Mouse (Mus musculus) urinary bladder, postnatal 36 days (tissue): ENCODE data around the gene Anapc16.
A peak's percentile ranks its signal among the peaks of the same experiment; 100 is the strongest.

Experiments
- DNase-seq, 2 experiments: peaks; one replicate each; pipeline ENCODE4 v3.0.0; 2022; ENCODE audit warnings: low spot score in 2 of 2, mixed read lengths in 1 of 2

The Anapc16 gene

DNA sequence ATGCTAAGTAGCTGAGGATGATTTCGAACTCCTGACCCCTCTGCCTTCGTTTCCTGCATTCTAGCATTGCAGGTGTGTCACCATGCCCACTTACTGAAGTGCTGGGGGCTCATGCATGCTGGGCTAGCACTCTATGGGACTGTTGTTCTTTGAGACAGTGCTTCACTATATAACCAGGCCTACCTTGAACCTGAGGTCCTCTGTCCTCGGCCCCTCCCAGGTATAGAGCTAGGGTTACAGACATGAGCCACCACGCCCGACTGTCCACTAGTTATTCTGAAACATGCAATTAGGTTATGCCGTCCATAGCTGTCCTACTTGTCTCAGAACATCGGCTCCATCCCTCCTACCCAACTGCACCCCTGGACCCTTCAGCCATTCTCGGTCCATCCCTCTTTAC lies 31.1 kb downstream of the Anapc16 start:
- no peak for DNase-seq

DNA sequence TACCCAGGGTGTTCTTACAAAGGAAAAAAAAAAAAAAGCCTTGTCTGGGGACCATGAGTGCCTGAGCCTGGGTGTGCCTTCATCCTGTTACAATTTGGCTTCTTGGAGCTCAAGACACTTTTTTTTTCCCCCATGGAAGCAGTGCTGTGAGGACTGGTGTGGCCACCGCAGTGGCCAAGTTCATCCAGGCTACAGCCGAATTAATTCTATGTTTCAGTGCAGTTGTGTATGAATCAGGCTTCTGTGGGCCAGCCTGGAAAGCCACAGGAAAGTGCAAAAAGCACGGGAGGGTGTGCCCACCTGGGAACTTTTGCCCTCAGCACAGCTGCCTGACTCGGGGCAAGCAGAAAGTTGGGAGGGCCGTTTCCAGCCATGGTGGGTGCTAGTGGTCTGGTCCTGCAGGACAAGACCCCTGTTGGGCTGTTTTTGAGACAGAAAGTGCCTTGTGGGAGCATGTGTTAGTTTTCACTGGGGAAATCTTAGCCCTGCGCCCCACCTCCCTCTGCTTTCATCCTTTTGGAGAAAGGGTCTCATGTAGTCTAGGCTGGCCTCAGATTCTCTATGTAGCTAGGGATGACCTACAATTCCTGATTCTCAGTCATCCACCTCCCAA lies 32.4 kb downstream of the Anapc16 start:
- no peak for DNase-seq

DNA sequence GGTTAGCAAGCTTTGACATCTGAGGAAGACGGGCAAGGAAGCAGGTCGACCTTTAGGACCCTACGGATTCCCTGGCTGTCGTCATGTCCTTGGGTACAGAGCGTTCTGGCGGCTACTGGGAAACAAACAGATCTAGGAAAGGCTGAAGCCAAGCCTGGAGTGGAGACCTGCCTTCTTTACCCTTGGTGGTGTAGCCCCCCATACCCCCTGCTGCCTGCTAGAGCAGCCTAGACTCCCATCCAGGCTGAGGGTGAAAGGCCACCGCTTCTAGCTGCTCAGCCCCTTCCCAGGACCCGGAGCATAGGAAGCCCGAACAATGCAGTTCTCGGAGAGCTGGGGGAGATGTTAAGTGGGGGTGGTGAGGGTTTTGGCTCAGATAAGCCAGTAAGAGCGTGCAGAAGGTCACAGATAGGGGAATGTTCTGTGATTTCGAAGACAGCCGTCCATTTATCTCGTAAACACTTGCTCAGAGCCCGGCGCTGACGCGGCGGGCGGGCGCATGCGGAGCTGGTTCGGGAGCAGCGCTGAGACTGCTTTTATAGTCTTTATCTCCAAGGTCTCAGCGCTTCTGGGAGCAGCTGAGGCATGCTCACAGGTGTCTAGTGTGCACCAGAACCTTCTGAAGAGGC lies 33.0 kb downstream of the Anapc16 start:
- DNase-seq = peak; percentile 59 to 78

DNA sequence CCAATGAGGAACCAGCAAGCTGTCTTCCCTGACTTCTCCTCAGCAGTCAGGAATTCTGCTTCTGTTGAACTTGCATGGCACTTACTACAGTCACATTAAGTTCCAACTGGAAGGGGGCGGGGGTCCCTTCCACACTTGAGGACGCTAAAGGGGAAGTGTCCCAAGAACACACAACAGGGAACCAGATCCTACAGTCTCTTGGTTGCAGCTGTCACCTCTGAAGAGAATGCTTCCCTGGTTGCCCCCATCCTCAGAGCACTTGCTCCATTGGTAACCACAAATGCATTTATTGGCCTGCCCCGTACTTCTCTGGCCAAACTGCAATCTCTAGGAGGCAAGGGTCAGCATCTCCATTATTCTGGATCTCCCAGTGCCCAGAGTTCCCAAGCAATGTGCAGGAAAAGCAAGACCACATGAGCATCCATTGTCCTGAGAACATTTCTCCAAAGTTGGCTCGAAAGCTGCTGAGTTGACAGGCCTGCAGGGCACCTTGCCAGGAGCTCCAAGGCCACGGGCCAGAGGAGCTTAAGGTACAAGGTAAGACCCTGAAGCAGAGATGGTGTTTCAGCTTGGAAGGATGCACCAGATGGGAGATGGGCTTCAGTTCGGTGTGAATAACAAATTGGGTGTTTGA lies 35.5 kb downstream of the Anapc16 start:
- DNase-seq = no peak

DNA sequence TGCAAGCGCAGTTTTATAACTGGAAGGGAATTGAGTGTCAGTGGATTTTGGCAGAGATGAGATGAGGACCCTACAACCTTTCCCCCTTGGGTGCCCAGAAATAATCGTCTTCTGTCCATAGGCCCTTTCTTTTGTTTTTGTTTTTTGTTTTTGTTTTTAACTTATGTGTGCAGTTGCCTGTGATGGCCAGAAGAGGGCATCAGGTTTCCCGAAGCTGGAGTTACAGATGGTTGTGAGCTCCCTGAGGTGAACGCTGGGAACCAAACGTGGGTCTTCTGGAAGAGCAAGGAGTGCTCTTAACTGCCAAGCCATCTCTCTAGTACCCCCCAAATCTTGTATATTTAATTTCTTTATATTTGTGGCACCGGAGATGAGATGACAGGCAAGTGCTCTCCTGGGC lies 36.2 kb downstream of the Anapc16 start:
- DNase-seq = no peak

DNA sequence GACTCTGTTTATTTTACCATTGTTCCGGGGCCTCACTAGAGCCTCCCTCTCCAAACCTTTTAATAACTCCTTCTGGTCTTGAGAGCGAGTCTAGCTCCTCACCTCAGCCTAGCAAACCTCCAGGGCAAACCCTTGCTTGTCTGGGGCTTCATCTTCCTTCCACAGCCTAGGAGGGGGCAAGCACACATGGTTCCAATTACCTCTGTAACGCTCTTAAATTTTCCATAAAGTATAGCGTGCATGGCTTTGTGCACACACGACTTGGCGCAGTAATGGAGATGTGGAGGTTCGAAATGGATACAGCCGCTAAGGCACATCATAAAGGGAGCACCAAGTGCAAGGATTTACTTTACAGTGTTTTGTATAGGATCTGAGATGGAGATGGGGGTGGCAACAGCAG lies 37.1 kb downstream of the Anapc16 start:
- DNase-seq = no peak

DNA sequence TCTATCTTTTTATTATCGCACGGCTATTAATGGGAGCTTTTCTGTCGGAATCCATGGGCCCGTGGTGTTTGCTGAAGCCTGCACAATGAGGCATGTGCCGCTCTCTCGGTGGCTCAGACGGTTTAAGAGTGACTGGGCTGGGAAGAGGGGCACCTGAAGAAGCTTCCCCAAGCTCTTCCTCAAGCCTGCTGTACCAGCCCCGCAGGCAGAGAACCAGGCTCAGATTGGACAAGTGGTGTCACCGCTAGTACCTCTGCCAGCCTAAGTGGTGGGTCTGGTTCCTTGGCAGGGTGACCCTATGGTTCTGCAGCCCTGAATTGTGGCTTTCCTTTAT lies 37.6 kb downstream of the Anapc16 start:
- DNase-seq = no peak

DNA sequence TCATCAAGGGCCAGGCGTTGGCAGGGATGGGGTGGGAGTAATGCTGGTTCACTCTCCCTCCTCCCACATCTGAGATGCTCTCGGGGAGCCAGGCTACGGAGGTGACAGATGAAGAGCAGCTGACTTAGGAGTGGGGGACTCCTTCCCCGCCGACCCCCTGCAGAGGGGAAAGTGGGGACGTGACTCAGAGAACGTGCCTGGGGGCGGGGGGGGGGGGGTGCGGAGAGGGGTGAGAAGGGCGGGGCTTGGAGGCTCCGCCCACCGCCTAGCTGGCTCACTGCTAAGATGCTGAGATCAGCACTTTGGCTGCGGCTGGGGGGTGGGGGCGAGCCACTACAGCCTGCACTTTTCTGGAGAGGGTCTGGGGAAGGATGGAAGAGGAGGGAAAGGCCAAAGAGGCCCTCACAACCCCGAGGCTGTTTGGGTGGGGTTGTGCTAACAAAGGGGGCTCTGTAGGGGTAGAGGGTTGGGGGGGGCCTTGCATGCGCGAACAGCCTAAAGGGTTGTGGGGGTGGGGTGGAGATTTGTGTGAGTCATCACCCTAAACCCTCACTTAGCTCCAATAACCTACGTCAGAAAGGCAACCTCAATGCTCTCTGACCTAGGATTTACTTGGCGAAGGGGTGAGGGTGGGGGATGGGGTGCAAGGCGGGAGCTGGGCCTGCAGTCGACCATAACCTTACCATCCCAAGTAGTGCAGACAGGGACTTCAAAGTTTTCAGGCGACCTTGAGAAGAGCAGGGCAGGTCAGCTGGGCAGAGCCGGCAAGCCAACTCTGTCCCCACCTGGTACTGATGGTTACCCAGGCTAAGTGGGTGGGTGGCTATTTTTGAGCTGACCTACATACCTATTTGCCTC lies 38.2 kb downstream of the Anapc16 start:
- DNase-seq = no peak

DNA sequence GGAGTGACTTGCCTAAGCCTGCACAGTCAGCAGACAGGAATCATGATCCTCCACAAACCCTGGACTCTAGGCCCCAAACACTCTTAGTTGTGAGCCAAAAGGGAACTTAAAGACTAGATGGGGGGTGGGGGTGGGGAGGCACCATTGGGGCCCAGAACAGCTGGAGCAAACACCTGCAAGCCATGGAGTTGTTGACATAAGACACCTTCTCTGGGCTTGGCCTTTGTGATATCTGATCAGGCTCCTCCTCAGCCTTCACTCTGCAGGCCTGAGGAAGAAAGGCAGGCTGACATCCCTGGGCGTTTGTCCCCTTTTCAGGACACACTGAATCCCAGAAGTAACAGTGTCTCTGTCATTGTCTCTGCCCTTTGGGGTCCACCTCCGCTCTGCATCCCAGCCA lies 39.3 kb downstream of the Anapc16 start:
- no peak for DNase-seq

DNA sequence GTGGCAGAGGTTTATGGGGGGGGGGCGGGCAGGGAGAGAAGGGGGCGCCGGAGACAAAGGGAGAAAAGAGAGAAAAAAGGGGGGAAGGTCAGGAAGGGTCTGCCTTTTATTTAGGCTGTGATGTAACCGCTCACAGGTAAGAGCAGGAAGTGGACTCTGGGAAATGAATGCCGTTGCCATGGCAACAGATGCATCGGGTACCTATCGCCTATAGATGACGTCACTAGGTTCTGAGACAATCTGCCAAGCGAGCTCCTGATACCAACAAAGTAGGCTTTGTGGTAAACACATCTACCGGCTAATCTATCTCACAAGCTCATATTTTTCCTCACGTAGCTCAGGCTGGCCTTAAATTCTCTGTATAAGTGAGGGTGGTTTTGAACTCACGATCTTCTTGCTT lies 43.4 kb downstream of the Anapc16 start:
- DNase-seq = no peak

DNA sequence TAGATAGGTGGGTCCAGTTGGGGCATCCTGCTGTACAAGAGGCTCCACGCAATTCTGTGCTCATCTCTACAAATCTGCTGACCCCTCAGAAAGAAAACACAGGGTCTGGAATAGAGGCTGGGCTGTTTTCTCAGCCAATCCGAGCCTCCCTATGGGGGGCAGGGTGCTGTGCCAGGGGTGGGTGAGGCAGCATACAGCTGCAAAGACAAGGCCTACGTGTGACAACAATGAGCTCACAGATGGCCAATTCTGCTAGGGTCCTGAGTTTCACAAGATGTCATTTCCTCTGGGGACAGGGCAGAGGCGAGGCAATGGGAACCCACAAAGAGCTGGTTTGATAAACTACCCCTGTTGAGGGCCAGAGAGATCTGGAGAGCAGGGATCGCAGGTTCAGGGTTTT lies 44.5 kb downstream of the Anapc16 start:
- no peak for DNase-seq

DNA sequence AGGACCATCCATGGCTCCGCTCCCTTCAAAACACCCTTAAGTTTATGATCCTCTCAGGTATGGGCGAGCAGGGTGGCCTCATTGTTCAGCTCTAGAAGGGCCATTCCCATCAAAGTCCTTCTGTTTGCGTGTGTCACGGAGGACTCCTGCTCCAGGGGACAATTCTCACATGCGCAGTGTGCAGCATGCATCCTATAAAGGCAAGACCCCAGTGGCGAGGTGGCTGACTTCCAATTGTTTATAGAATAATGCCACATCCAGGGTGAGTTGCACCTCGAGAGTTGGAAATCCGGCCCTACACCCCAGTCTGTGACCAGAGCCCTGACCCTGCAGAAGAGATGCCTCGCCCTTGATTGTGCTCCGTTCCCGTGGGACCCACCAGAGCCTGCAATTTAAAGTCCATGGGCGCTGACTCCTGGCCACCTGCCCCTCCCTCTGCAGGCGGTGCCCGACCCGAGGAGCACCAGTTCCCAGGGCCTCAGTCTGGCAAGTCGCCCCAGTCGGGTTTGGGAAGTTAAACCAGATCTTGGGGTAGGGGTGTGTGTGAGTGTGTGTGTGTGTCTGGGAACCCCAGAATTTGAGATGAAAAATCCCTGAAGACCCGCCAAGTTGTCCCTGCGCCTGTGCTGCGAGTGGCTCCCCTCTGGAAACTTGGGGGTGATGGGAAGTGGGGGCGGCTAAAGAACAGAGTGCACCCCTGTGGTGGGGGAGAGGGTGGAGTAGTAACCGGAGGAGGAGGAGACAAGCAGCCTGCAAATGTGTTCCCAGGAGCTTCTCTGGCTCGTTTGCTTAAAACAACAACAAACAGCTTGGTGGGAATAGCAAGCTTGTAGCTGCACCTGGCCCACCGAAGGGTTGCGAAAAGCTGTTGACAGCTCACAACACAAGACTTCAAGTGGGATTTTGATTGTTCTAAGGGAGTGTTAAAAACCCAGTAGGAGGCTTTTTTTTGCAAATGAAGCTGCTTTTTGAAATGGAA lies 45.5 kb downstream of the Anapc16 start:
- peak in 1 of 2 experiments; percentile 52 for DNase-seq

DNA sequence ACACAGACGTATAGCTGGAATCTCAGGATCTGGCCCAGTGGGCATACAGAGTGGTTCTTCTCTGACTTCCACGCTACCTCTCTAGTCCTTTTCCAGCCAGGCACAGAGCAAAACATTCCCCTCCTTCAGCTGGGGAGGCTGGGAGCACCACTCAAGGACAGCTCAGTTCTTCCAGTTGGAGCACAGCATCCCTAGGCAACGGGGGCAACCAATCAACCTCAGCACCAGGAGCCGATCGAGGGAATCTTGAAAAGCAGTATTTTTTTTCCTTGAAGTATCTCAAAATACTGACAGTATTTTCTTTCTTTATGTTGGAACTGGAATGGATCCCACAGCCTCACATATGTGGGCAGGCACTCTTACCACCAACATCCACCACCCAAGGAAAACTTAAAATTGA lies 46.3 kb downstream of the Anapc16 start:
- DNase-seq = no peak

DNA sequence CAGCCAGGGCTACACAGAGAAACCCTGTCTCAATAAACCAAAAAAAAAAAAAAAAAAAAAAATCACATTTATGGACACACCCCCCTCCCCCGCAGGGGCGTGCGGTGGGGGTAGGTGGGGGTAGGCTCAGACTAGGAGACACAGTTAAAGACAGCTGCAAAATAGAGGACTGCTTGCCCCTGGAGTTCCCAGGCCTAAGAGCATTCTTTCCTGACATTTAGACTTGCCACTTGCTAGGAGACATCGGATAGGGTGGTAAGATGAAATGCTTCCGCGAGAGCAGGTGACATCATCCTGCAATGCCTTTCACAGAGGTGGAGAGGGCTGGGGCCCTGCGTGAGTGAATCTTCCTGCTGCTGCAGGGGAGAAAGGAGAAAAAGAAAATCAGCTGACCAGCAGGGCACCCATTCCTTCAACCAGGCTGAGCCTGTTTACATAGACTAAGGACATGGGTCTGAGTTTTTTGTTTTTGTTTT lies 49.3 kb downstream of the Anapc16 start:
- no peak for DNase-seq

DNA sequence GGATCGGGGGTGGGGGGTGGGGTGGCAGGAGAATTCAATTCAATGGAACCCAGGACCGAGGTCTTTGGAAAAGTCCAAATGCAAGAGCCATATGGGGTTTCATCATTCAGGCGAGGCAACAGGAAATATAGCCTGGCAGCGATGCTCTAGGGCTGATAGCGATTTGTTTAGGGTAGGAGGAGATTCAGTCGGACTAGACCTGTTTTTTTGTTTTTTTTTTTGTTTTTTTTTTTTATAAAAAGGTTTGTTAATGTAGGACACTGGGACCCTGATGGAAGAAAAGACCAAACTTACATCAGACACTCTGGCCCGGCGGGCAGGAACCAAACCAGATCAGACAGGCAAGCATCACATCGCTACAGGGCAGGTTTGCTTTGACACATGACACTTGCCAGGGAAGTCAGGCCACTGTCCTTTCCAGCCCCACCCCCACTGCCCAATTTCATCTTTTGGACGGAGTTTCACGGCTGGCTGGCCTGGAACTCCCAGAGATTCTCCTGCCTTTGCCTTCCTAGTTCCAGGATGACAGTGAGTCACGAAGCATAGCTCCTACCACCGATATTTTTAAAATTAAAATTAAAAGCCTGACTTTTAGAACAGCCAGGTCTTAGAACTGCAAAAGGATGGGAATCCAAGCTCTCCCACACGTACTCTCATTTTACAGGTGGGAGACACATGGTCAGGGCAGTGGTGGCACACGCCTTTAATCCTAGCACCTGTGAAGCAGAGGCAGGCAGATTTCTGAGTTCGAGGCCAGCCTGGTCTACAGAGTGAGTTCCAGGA lies 50.0 kb downstream of the Anapc16 start:
- peak in 1 of 2 experiments; percentile 32 for DNase-seq

DNA sequence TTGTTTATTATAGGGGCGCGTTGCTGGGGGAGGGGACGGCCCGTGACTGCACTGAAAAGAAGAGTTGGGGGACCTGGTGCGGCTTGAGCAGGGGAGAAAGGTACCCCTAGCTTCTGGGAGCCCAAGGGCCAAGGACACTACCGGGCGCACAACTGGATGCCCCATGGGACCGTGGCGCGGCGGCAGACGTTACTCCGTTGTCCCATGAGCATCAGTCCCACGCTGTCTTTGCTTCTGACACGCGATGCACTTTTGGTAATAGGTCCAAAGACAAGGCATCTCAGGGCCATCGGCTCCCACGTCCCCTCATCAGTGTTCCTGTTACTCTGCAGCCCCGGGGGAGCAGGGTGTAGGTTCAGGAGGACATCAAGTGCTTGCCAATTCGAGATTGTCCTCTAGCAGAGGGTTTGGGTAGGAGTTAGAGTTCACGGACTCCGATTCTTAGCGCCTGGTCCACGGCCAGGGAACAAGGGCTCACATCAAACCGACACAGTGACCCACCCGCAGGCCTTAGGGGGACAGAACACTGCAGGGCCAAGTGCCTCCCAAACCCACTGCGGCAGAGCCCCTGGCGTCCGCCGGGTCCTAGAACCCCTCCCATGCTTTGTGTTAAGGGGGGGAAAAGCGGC lies 50.7 kb downstream of the Anapc16 start:
- DNase-seq = peak in 1 of 2 experiments; percentile 63

DNA sequence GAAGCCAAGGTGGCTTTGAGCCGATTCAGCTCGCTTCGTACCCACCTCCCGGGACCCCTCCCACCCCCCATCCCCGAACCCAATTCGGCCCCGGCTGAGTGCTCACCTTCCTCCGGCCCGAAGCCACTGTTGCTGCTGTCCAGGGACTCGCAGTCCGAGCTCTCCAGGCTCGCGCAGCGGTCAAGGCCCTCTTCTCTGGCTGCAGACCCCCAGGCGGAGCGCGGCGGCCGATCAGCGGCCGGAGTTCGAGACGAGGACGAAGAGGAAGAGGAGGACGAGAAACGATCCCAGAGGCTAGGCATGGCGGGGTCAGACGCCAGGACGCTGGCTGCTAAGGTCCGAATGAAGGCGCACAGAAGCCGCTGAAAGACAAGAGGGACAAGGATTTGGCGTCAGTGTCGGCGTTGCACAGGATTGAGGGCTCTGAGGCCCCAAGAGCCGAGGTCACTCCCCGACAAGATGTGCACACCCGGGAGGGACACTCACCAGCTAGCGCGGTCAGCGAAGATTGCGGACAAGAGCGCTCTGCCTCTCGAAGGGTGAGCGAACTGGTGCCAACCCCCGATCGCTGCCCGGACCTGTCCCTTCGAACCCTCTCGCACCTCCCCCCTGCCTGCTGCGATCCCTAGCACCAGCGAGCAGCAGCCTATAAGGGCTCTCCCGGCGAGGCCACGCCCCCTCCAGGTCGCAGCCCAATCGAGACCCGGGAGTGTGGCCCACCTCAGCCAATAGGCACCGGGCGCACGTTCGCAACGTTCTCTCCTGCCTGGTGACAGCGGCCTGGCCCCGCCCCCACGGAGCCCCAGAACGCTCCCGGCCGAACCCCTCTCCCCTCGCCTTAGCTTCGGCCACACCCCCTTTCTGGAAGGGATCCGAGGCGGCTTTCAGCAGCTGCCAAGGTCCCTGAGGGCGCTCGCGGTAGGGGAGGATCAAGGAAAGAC lies 51.5 kb downstream of the Anapc16 start, which contains the start of gene Ddit4:
Gene Ddit4 (minus strand): TSS at position 624 of the 941 bp plus-strand sequence.
- peak; percentile 99 to 100 for DNase-seq

DNA sequence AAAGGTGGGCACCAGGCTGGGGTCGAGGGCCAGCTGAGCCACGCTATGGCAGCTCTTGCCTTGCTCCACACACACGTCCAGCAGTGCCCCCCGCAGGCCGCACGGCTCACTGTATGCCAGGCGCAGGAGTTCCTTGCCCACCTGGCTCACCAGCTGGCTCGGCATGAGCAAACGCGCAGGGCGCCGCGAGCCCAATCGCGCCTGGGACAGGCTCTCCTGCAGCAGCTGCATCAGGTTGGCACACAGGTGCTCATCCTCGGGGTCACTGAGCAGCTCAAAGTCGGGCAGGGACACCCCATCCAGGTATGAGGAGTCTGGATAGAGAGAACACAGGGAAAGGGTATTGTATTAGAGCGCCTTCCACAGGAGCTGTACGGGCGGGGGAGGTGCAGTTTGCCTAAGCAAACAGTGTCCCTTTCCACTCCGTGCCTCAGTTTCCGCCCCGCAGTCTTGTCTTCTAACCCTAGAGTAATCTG lies 52.2 kb downstream of the Anapc16 start:
- DNase-seq = peak; percentile 81 to 84
